Mouse (Mus musculus) kidney, postnatal 10 days (tissue): ENCODE measurements around the gene Dbt.

Experiments used
- DNase-seq: peaks from one replicate; pipeline ENCODE4 v3.0.0; 2021; ENCODE audit warnings: mixed read lengths

Gene Dbt

DNA sequence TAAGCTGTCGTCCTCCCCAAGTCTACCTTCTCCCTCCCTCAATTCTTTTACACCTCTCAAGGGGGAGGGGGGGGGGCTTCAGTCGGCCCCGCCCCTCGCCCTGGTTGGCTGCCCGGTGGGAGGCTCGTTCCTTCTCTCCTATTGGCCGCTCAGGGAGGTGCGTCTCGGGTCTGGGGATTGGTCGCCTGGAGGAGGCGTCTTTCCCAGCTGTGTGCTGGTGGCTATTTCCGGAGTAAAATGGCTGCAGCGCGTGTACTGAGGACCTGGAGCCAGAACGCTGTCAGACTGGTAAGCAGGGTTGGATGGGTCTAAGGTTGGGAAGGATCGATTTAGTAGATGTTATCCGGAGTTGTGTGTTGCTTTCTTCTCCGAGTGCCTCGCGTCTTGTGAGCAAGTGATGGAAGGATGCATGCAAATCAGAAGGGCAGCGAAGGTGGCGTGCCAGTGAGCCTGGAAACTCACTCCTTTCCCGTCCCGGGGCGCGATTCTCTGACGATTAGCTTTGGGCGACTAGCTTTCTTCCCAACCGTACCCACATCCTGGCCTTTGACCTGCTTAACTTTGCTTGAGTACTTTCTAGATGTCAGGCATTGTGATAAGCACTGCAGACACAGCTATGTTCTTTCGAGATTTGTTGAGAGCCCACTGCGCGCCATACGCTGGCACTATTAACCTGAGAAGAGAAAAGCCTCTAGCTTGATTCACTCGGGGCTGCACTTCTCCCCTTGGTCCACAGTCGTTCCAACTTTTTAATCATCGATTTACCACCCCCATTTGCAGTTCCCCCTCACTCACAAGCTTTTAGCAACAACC, at the start of gene Dbt:
TSS of gene Dbt (plus strand) at position 167 of the 813 bp plus-strand sequence.
- peak; percentile 91 for DNase-seq

- DNase-seq = no peak
Observed at GRCm38 (mm10) chr3:116464318-116464717, 48.6 kb upstream of the Dbt start.

DNA sequence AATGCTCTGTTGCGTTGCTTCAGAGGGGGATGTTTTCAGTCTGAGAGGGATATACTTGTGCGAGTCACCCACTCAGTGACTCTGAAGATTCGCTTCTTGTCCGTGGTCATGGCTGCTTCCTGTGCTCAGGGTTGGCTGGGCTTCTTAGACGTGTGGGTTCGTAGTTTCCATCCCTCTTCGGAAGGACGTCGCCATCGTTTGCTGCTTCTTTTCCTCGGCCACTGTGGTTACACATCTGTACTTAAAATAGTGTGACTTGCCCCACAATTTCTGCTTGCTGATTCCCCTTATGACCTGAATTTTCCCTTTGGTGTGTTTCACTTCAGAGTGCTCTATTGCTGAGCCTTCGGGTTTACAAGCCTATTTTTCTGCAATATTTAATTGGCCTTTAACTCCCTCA, 47.2 kb upstream of the Dbt start:
- no peak for DNase-seq

- DNase-seq = no peak
Observed at GRCm38 (mm10) chr3:116474602-116475001, 38.3 kb upstream of the Dbt start.

GRCm38 (mm10) chr3:116476686-116477298, 36.1 kb upstream of the Dbt start:
- DNase-seq = no peak

DNA sequence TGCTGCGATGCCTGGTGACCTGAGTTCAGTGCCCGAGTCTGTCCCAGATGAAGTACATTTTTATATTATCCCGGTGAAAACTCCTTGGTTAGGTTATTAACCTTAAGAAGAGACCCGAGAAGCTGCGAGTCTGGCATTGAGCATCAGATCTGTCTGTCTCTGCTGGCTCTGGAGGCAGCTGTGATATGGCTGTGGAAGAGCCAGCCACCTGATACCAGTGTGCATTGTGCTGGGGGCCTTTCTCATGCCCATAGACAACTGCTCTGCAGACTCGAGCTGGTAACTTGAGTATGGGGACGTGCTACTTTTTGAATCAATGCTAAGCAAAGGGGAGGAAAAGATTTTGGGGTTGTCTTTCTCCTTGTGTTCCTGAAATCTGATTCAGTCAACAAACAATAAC, 35.5 kb upstream of the Dbt start:
- DNase-seq = no peak

GRCm38 (mm10) chr3:116480119-116480518, 32.8 kb upstream of the Dbt start:
- DNase-seq = no peak

- DNase-seq = no peak
Observed at GRCm38 (mm10) chr3:116480937-116481336, 31.9 kb upstream of the Dbt start.

DNA sequence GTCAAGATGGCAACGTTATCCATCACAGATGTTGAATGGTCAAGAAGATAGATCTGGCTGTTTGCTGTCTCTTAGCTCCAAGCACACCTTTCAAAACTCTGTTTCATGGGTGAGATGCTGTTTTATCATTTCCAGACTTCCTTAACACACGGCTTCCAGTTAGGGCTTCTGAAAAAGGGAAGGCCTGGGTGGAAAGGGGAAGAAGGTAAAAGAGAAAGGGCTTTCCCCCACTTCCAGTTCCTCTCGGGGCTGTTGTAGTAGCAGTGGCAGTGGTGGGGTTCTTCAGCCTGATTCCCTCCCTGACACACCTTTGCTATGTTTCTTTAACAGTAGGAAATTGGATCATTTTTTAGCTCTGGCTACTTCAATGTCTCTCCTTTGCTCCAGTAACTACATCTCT, 30.1 kb upstream of the Dbt start:
- no peak for DNase-seq

- DNase-seq = no peak
Observed at GRCm38 (mm10) chr3:116483271-116483670, 29.6 kb upstream of the Dbt start.

GRCm38 (mm10) chr3:116490920-116491319, 21.9 kb upstream of the Dbt start:
- DNase-seq = no peak

- DNase-seq = no peak
Observed at GRCm38 (mm10) chr3:116491923-116492454, 20.9 kb upstream of the Dbt start.

GRCm38 (mm10) chr3:116493658-116494057, 19.2 kb upstream of the Dbt start:
- DNase-seq = no peak

DNA sequence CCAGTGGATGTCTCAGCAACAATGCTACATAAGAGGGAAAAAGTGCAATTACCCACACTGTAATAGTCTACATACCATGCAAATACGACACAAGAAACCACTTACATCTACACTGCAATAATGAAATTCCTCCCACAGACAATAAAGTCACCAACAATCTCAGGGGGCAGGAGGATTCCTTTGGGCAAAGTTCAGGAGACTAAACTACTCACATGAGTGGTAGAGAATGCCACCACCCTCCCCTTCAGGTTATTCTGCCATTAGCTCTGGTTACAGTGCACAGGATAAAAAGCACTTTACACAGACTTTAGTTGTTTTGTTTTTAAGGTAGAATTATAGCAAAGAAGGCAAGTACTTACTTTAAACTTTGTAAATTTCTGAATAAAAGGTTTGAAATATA, 17.2 kb upstream of the Dbt start:
- no peak for DNase-seq

DNA sequence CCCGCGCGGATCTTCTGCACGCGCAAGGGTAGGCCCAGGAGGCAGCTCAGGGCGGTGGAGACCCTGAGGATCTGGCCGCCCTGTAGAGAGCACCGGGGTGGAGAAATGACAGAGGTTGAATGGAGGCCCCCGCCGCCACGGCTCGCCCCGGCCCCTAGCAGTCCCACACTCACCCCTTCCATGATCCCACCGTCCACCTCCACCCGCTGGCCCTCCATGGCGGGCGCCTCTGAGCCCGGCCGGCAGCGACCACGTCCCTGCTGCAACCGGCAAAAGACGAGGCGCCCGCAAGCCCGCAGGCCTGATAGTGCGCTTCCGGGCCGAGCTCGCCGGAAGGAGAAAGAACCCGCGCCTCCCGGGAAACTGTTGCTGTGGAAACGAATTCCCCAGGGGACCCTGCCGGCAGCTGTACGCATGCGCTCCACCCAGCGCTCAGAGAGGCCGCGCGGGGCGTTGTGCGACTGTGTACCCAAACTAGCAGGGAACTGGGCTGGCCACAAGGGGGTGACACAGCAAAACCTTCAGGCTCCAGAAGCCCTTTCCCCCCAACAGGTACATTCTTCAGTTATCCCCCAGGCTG, 5.0 kb upstream of the Dbt start, which contains the start of gene Rtca:
TSS of gene Rtca (minus strand) at position 437 of the 580 bp plus-strand sequence.
- DNase-seq = peak; percentile 99

DNA sequence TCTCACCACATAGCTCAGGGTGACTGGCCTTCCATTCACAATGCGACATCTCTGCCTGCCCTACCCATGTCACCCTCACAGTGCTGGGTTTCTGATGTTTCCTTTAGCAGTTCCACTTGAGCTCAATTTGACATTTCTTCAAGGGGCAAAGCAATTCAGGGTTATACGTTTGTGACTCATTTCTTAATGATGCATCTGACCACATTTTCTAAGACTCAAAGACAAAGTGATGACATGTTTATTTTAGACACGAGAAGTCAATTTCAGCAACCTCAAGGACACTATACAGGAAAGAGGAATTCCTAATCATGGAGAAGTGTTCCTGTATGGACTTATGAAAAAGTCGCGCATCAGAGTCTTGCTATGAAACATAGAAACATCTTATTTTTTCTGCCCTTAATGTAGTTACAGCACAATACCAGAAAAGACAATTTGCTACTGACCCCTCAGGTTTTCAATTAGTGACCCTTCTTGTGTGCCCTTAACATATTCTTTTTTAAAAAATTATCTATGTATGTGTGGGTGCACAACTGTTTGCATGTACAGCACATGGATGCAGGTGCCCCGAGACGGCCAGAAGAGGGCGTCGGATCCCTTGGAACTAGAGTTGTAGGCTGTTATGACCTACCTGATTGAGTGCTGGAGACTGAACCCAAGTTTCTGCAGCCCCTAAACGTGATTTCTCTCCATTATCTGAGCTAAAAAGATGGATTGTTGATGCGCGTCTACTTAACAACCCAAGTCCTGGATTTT, 543 bp upstream of the Dbt start:
- no peak for DNase-seq

DNA sequence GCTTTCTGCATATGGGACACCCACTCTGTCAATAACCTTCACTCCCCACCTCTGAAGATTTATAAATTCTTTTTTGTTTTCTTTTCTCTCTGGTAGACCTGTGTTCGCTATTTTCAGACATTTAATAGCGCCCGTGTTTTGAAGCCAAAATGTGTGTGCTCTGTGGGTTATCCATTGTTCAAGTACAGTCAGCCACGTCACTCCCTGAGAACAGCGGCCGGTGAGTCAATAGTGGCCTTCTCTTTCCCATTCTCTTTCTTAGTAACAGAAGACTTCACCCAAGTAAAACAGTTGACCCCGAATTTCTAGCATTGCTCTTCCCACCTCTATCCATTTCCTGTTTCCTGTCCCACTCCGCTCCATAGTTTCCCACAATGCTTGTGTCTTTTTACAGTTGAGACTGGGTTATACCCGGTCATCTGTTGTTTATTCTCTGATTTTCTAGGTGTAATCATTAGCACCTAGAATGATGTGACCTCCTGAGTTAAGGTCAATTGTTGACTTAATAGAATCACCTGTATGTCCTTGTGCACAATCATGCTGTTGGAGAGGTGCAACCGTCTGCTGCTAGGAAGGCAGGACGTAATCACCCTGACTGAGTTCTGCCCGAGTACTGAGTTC, 7.4 kb downstream of the Dbt start:
- no peak for DNase-seq

DNA sequence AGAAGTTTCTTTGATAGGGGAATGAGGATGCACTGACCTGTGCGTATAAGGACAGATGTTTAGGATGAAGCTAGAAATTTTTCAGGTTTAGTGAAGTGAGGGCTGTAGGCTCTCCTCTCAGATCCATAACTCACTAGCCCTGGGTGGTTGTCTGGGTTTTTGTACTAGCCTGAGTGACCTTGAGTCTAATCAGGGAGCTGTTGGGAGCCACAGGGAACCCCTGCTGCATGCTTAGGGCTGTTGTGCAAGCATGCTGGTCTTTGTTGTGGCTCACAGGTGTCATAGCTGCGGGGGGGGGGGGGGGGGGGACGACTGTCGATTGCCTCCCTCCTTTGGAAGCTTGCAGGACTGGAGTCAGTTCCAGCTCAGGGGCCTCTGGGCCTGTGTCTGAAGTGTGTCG, 16.9 kb downstream of the Dbt start:
- DNase-seq = no peak

DNA sequence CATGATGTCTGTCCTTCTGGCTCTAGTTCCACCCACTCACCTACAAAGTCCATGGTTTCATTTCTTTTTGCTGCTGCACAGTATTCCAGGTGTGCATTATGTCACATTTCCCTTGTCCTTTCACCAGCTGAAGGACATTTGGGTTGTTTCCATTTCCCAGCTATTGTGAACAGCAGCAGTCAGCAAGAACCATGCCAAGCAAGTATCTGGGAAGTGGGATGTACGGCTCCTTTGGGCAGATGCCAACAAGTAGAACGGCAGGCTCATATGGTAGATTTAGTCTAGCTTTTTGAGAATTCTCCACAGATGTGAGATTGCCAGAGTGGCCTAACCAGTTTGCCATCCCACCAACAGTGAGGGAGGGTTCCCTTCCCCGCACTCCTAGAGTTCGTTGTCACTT, 18.0 kb downstream of the Dbt start:
- peak; percentile 38 for DNase-seq

DNA sequence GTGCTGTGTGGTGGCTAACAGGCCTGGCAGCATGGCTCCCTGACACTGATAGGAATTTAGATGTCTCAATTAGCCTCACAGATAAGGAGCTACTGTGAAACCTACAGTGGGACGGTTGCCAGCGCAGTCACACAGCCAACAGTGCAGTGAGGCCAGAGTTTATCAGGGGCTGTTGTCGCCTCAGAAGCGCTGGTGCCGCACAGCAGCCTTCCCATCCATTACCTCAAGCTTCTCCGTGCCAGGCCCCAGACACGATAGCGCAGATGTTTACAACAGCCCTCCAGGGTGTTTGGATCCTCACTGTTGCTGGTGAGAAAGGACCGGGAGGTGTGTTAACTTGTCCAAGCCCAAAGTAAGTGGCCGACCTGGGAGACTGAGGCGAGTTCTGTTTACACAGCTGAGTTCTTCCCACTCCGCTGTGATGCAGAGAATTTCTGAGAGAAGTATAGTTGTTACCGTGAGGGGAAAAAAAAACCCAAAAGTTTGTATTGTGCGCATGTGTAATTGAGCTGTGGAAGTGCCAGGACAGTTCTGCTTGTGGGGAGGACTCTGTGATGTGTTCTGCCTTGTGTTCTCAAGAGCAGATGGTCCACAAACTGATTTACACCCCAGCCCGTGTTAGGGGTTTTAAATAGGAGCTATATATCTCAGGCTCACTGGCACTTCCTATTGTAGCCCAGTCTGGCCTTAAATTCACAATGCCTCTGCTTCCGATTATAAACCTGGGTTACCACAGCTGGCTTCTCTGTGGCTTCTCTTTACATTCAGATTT, 23.7 kb downstream of the Dbt start:
- DNase-seq = peak; percentile 12

DNA sequence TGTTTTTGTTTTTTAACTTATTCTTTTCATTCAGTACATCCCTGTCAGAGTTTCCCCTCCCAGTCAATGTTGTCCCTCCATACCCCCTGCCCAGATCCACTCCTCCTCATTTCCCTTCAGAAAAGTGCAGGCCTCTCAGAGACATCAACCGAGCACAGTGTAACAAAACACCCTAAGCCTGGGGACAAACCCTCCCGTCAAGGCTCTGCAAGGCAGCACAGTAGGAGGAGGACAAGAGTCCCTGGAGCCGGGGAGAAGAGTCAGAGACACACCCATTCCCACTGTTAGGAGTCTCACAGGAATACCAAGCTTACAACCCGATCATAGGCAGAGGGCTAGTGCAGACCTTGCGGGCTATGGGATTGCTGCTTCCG, 24.3 kb downstream of the Dbt start:
- DNase-seq = no peak

DNA sequence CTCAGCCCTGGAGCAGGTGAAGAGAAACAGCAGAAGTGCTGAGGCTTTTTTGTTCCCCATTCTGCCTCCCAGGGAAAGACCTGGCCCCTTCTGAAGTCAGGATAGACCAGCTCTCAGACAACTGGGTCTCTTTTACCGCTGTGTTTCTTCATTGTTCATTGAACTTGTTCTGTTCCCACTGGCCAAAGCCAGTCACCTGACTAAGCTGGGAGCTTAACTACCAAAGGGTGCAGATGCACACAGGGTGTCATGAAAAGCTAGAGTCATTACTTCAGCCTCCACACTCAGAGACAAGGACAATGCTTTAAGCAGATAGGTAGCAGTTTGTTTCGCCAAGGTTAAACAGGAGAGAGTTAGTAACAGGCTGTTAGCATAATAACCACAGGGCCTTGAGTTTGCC, 29.2 kb downstream of the Dbt start:
- no peak for DNase-seq
